Mouse (Mus musculus): ENCODE data around the gene Sugt1. TPM values are rescaled to one million over a fixed set of nuclear protein-coding genes. Genes with fewer than 3 reads are reported as not detected.

The Sugt1 gene
- polyA plus RNA-seq, 1 experiment from 2014 or later = 122 TPM

GRCm38 (mm10) chr14:79586499-79587138 lies 872 bp upstream of the Sugt1 start:
- H3K4me3 ChIP-seq (replicated peaks) = peak overlapping the region; percentile 81
- WGBS = 32% methylated on average over 16 of the region's 16 CpGs
- peak overlapping the region; percentile 71 for H3K9ac ChIP-seq
- H3K27ac ChIP-seq = peak overlapping the region; percentile 97
- no peak for ATAC-seq (replicated peaks; ENCODE audit: low FRiP score)
- H3K4me1 ChIP-seq = peaks cover 15% of the 10 kb centered on the region
- H3K9me3 ChIP-seq (replicated peaks) = no peaks in the 10 kb centered on the region
- H3K4me2 ChIP-seq = peak overlapping the region; percentile 76
- 0 out of 2 replicates have a peak, but pooled peaks cover 10% of the 10 kb centered on the region for H3K36me3 ChIP-seq
- H3K27me3 ChIP-seq = no peaks in the 10 kb centered on the region

- under 1% methylated on average over 9 of the region's 9 CpGs for WGBS
- Histone ChIP-seq H3K4me2 (peak overlapping the region; percentile 76), H3K9ac (peak overlapping the region; percentile 71), H3K9me3 (replicated peaks) (no peaks in the 10 kb centered on the region), H3K4me3 (replicated peaks) (peak overlapping the region; percentile 81), H3K36me3 (0 out of 2 replicates have a peak, but pooled peaks cover 7% of the 10 kb centered on the region), H3K27me3 (no peaks in the 10 kb centered on the region), H3K4me1 (peaks cover 15% of the 10 kb centered on the region), H3K27ac (peak overlapping the region; percentile 97)
- peak; percentile 43 for ATAC-seq (replicated peaks; ENCODE audit: low FRiP score)
These were observed 350 bp downstream of the Sugt1 start for GRCm38 (mm10) chr14:79587852-79588229.

GRCm38 (mm10) chr14:79588534-79588951 lies 1.1 kb downstream of the Sugt1 start:
- ATAC-seq (replicated peaks; ENCODE audit: low FRiP score) = no peak
- H3K4me3 ChIP-seq (replicated peaks) = peak overlapping the region; percentile 81
- no peaks in the 10 kb centered on the region for H3K9me3 ChIP-seq (replicated peaks)
- no peaks in the 10 kb centered on the region for H3K27me3 ChIP-seq
- H3K36me3 ChIP-seq = 0 out of 2 replicates have a peak, but pooled peaks cover 6% of the 10 kb centered on the region
- H3K9ac ChIP-seq = peak overlapping the region; percentile 71
- H3K27ac ChIP-seq = no peak overlapping the region
- peak overlapping the region; percentile 76 for H3K4me2 ChIP-seq
- WGBS = 89% methylated on average over 9 of the region's 9 CpGs
- peaks cover 15% of the 10 kb centered on the region for H3K4me1 ChIP-seq

- Histone ChIP-seq H3K4me3 (replicated peaks) (no peak overlapping the region), H3K27ac (no peak overlapping the region), H3K27me3 (no peaks in the 10 kb centered on the region), H3K9ac (no peak overlapping the region), H3K4me1 (peaks cover 15% of the 10 kb centered on the region), H3K9me3 (replicated peaks) (no peaks in the 10 kb centered on the region), H3K4me2 (peak overlapping the region; percentile 76; the same call in 1 of the 2 replicates), H3K36me3 (peaks cover 9% of the 10 kb centered on the region; the same call in 1 of the 2 replicates)
- WGBS = 93% methylated on average over 6 of the region's 6 CpGs
- ATAC-seq (replicated peaks; ENCODE audit: low FRiP score) = no peak
These were observed 1.9 kb downstream of the Sugt1 start for GRCm38 (mm10) chr14:79589401-79589800.

- 97% methylated on average over 8 of the region's 8 CpGs for WGBS
- no peak overlapping the region for H3K4me3 ChIP-seq (replicated peaks)
These were observed 3.4 kb downstream of the Sugt1 start for GRCm38 (mm10) chr14:79590916-79591315.

GRCm38 (mm10) chr14:79591611-79592010 lies 4.1 kb downstream of the Sugt1 start:
- H3K27ac ChIP-seq = no peak overlapping the region
- ATAC-seq (replicated peaks; ENCODE audit: low FRiP score) = no peak
- no peak overlapping the region for H3K4me3 ChIP-seq (replicated peaks)
- H3K4me2 ChIP-seq = no peak overlapping the region
- H3K4me1 ChIP-seq = peaks cover 15% of the 10 kb centered on the region
- no peaks in the 10 kb centered on the region for H3K9me3 ChIP-seq (replicated peaks)
- WGBS = 94% methylated on average over 2 of the region's 2 CpGs
- H3K36me3 ChIP-seq = peaks cover 30% of the 10 kb centered on the region
- no peaks in the 10 kb centered on the region for H3K27me3 ChIP-seq
- no peak overlapping the region for H3K9ac ChIP-seq

More at GRCm38 (mm10) chr14:79590916-79591315, 3.4 kb downstream of the Sugt1 start:
- Histone ChIP-seq H3K36me3 (peaks cover 23% of the 10 kb centered on the region), H3K4me1 (peaks cover 15% of the 10 kb centered on the region), H3K9me3 (replicated peaks) (no peaks in the 10 kb centered on the region), H3K27ac (no peak overlapping the region), H3K4me2 (no peak overlapping the region), H3K9ac (no peak overlapping the region), H3K27me3 (no peaks in the 10 kb centered on the region)
- no peak for ATAC-seq (replicated peaks; ENCODE audit: low FRiP score)

GRCm38 (mm10) chr14:79594069-79594468 lies 6.6 kb downstream of the Sugt1 start:
- peaks cover 47% of the 10 kb centered on the region for H3K36me3 ChIP-seq
- no peak overlapping the region for H3K4me2 ChIP-seq
- peaks cover 6% of the 10 kb centered on the region for H3K4me1 ChIP-seq
- no peak overlapping the region for H3K27ac ChIP-seq
- 90% methylated on average over 5 of the region's 5 CpGs for WGBS
- no peaks in the 10 kb centered on the region for H3K27me3 ChIP-seq
- H3K4me3 ChIP-seq (replicated peaks) = no peak overlapping the region
- no peaks in the 10 kb centered on the region for H3K9me3 ChIP-seq (replicated peaks)
- H3K9ac ChIP-seq = no peak overlapping the region
- ATAC-seq (replicated peaks; ENCODE audit: low FRiP score) = no peak

- Histone ChIP-seq H3K9ac (no peak overlapping the region), H3K4me3 (replicated peaks) (no peak overlapping the region), H3K9me3 (replicated peaks) (no peaks in the 10 kb centered on the region), H3K4me1 (no peaks in the 10 kb centered on the region), H3K27ac (no peak overlapping the region), H3K4me2 (no peak overlapping the region), H3K27me3 (no peaks in the 10 kb centered on the region), H3K36me3 (peaks cover 66% of the 10 kb centered on the region)
- 78% methylated on average over 4 of the region's 4 CpGs for WGBS
- no peak for ATAC-seq (replicated peaks; ENCODE audit: low FRiP score)
These were observed 9.1 kb downstream of the Sugt1 start for GRCm38 (mm10) chr14:79596602-79597001.

- Histone ChIP-seq H3K4me1 (no peaks in the 10 kb centered on the region), H3K36me3 (peaks cover 87% of the 10 kb centered on the region)
- WGBS = 70% methylated on average over 2 of the region's 2 CpGs
These were observed 18.4 kb downstream of the Sugt1 start for GRCm38 (mm10) chr14:79605881-79606280.

GRCm38 (mm10) chr14:79606392-79606791 lies 18.9 kb downstream of the Sugt1 start:
- H3K9ac ChIP-seq = no peak overlapping the region
- H3K4me3 ChIP-seq (replicated peaks) = no peak overlapping the region
- 91% methylated on average over 6 of the region's 6 CpGs for WGBS
- no peak overlapping the region for H3K27ac ChIP-seq
- peaks cover 87% of the 10 kb centered on the region for H3K36me3 ChIP-seq
- no peaks in the 10 kb centered on the region for H3K9me3 ChIP-seq (replicated peaks)
- H3K4me1 ChIP-seq = no peaks in the 10 kb centered on the region
- ATAC-seq (replicated peaks; ENCODE audit: low FRiP score) = no peak
- H3K27me3 ChIP-seq = no peaks in the 10 kb centered on the region
- H3K4me2 ChIP-seq = no peak overlapping the region

More at GRCm38 (mm10) chr14:79605881-79606280, 18.4 kb downstream of the Sugt1 start:
- Histone ChIP-seq H3K27ac (no peak overlapping the region), H3K9ac (no peak overlapping the region), H3K9me3 (replicated peaks) (no peaks in the 10 kb centered on the region), H3K4me2 (no peak overlapping the region), H3K27me3 (no peaks in the 10 kb centered on the region), H3K4me3 (replicated peaks) (no peak overlapping the region)
- ATAC-seq (replicated peaks; ENCODE audit: low FRiP score) = no peak

- no peak overlapping the region for H3K27ac ChIP-seq
- H3K4me2 ChIP-seq = no peak overlapping the region
- H3K9ac ChIP-seq = no peak overlapping the region
- no peaks in the 10 kb centered on the region for H3K4me1 ChIP-seq
- H3K36me3 ChIP-seq = peaks cover 86% of the 10 kb centered on the region
- no peak for ATAC-seq (replicated peaks; ENCODE audit: low FRiP score)
- H3K27me3 ChIP-seq = no peaks in the 10 kb centered on the region
- H3K9me3 ChIP-seq (replicated peaks) = no peaks in the 10 kb centered on the region
- H3K4me3 ChIP-seq (replicated peaks) = no peak overlapping the region
- WGBS = 87% methylated on average over 3 of the region's 3 CpGs
These were observed 19.4 kb downstream of the Sugt1 start for GRCm38 (mm10) chr14:79606867-79607266.

- Histone ChIP-seq H3K36me3 (peaks cover 89% of the 10 kb centered on the region), H3K9me3 (replicated peaks) (no peaks in the 10 kb centered on the region), H3K4me3 (replicated peaks) (no peak overlapping the region), H3K4me2 (no peak overlapping the region), H3K9ac (no peak overlapping the region), H3K27ac (no peak overlapping the region), H3K27me3 (no peaks in the 10 kb centered on the region), H3K4me1 (no peaks in the 10 kb centered on the region)
- ATAC-seq (replicated peaks; ENCODE audit: low FRiP score) = no peak
- WGBS = 94% methylated on average over 4 of the region's 4 CpGs
These were observed 19.9 kb downstream of the Sugt1 start for GRCm38 (mm10) chr14:79607352-79607751.
